Mouse (Mus musculus) erythroblast, embryonic 14.5 days (primary cell): ENCODE results near the gene Plekho1.

ENCODE experiments used
- GATA1 ChIP-seq: IDR thresholded peaks from 2 replicates; pipeline ENCODE4 v1.6.1; 2012; ENCODE audit warnings: low read length, inconsistent platforms, mixed read lengths
- TAL1 ChIP-seq: IDR thresholded peaks from 3 replicates; pipeline ENCODE4 v1.6.1; 2012; ENCODE audit warnings: low read length, inconsistent platforms, mixed read lengths

GRCm38 (mm10) chr3:96029766-96030165 is 34.0 kb upstream of the Plekho1 start:
- no peak for TF ChIP-seq TAL1
- TF ChIP-seq GATA1, result no peak
